Mouse (Mus musculus) heart, embryonic 16.5 days (tissue): ENCODE measurements at regions not wholly inside any gene's neighbourhood (a gene's known extent, or its start where the extent isn't known, plus 50 kb on each side); places are given as distances from the start of the nearest gene placed in this dataset.

ENCODE experiments used
- ATAC-seq: fragments of 200-750 bp; cut with Nextera tagmentation; replicated peaks from 2 replicates; pipeline ENCODE4 v1.8.0; 2017; ENCODE audit warnings: moderate number of reproducible peaks; ENCODE audit not compliant: insufficient read depth, low FRiP score; ENCODE audit errors: extremely low read depth
- H3K27ac ChIP-seq: fragments of 300-500 bp; sonication (generic); 2 replicates; pipeline ENCODE4 v1.5.1; 2014; ENCODE audit warnings: mild to moderate bottlenecking, low read length, control low read depth, moderate library complexity
- H3K27me3 ChIP-seq: fragments of 300-500 bp; sonication (generic); 2 replicates; pipeline ENCODE4 v1.6.1; 2014; ENCODE audit warnings: low read length, mixed read lengths; ENCODE audit not compliant: control insufficient read depth, insufficient read depth
- H3K36me3 ChIP-seq: fragments of 300-500 bp; sonication (generic); 2 replicates; pipeline ENCODE4 v1.6.1; 2014; ENCODE audit not compliant: control insufficient read depth, insufficient read depth
- H3K4me1 ChIP-seq: fragments of 300-500 bp; sonication (generic); 2 replicates; pipeline ENCODE4 v1.6.1; 2014; ENCODE audit warnings: low read length, mixed read lengths; ENCODE audit not compliant: control insufficient read depth, insufficient read depth
- H3K4me2 ChIP-seq: fragments of 300-500 bp; sonication (generic); 2 replicates; pipeline ENCODE4 v1.6.1; 2014; ENCODE audit warnings: low read depth, mild to moderate bottlenecking, control low read depth, low read length
- H3K4me3 ChIP-seq: fragments of 300-500 bp; sonication (generic); 2 replicates; pipeline ENCODE4 v1.5.1; 2014; ENCODE audit warnings: mild to moderate bottlenecking, control low read depth, low read length
- H3K9ac ChIP-seq: fragments of 300-500 bp; sonication (generic); 2 replicates; pipeline ENCODE4 v1.6.1; 2014; ENCODE audit warnings: low read length, control low read depth
- H3K9me3 ChIP-seq: fragments of 300-500 bp; sonication (generic); replicated peaks from 2 replicates; pipeline ENCODE4 v1.6.1; 2016; ENCODE audit warnings: low read length; ENCODE audit not compliant: control insufficient read depth
- WGBS: fragments of 180-500 bp; shearing (Covaris S2); extraction: QIAGEN DNeasy Blood & Tissue Kit; methylation state at CpG from one replicate; pipeline ENCODE4 v1.1.7; 2014; 5-methylcytosine and 5-hydroxymethylcytosine counted together

DNA sequence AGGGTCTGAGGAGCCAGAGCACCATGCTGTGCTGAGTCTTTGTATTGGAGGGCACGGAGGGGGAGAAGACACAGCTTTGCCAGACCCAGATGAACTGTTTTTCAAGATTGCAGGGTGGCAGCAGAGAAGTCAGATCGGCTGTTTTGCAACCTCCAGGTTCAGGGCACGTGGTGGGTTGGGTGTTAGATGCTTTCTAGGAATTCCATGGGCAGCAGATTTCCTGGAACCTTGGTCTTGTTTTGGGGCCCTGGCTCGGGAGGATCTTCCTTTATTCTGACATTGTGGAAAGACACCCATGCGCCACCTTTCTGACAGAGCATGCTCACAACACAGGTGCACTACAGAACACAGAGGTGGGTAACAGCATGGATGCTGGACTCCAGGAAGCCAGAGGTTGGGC is 89.4 kb upstream of the Elovl6 start:
- Histone ChIP-seq H3K9ac (no peak overlapping the region), H3K36me3 (no peaks in the 10 kb centered on the region), H3K27me3 (no peaks in the 10 kb centered on the region), H3K4me2 (no peak overlapping the region), H3K4me3 (no peak overlapping the region), H3K9me3 (no peaks in the 10 kb centered on the region), H3K4me1 (no peaks in the 10 kb centered on the region), H3K27ac (no peak overlapping the region)
- WGBS: 63% methylated on average over 5 of the region's 5 CpGs
- no peak for ATAC-seq

DNA sequence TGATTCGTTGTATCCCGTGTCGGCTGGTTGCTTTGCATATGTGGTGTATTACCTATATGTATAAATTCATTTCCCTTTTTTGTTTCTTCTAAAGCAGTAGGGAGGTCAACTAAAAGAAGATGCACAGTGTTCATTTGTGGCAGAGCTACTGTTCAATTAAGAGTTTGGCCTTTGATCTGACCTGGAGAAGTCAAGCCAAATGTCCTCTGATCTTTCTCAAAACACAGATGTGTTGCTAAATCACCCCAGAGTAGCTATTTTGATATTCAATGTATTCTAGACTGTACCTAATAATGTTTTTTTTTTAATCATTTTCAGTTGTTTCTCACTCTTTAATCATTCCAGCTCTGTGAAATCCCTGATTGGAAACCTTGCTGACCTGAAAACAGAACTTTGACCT is 87.9 kb upstream of the Elovl6 start:
- no peaks in the 10 kb centered on the region for H3K27me3 ChIP-seq
- H3K4me2 ChIP-seq: no peak overlapping the region
- H3K4me1 ChIP-seq: no peaks in the 10 kb centered on the region
- no peak overlapping the region for H3K27ac ChIP-seq
- H3K9ac ChIP-seq: no peak overlapping the region
- ATAC-seq: no peak
- H3K4me3 ChIP-seq: no peak overlapping the region
- H3K36me3 ChIP-seq: no peaks in the 10 kb centered on the region
- 96% methylated on average over 3 of the region's 3 CpGs for WGBS
- H3K9me3 ChIP-seq: no peaks in the 10 kb centered on the region

DNA sequence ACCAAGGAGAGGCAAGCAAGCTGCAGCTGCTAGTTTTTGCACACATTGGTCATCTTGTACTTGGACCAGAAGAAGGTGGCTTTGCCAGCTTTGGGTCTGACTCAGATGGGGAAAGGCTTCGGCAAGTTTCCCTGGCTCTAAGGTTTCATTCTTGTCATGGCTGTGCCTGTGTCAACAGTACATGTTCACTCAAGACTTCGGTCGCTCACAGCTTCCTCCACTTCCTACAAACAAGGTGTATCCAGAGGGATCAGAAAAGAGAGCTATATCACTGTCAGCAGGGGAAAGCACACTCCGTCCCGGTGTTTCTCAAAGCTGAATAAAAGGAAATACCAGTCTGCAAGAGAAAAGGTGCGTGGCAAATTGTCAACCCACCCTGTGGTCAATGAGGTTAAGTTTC is 86.2 kb upstream of the Elovl6 start:
- Histone ChIP-seq H3K27me3 (no peaks in the 10 kb centered on the region), H3K9ac (no peak overlapping the region), H3K4me2 (no peak overlapping the region), H3K9me3 (no peaks in the 10 kb centered on the region), H3K4me1 (no peaks in the 10 kb centered on the region), H3K27ac (no peak overlapping the region), H3K36me3 (no peaks in the 10 kb centered on the region), H3K4me3 (no peak overlapping the region)
- 79% methylated on average over 6 of the region's 6 CpGs for WGBS
- ATAC-seq: no peak

DNA sequence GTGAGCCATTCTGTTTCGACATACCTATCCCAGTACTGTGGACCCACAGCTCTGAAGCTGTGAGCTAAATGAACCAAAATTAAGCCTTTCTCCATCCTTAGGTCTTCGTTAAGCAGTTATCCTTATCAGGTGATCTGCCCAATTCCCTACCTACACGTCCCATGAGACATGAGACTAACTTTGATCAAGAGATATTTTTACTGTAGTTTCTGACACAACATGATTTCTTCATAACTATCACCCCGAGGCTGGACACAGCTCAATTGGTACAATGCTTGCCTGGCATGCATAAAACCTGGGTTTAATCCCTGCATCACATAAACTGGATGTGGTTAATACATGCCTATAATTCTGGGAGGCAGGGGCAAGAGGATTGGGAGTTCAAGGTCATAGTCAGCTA is 82.2 kb upstream of the Elovl6 start:
- H3K9me3 ChIP-seq: no peaks in the 10 kb centered on the region
- no peaks in the 10 kb centered on the region for H3K27me3 ChIP-seq
- H3K27ac ChIP-seq: no peak overlapping the region
- no peak overlapping the region for H3K9ac ChIP-seq
- H3K4me3 ChIP-seq: no peak overlapping the region
- no peaks in the 10 kb centered on the region for H3K36me3 ChIP-seq
- H3K4me2 ChIP-seq: no peak overlapping the region
- no peaks in the 10 kb centered on the region for H3K4me1 ChIP-seq
- 75% methylated on average over 4 of the region's 4 CpGs for WGBS
- no peak for ATAC-seq

DNA sequence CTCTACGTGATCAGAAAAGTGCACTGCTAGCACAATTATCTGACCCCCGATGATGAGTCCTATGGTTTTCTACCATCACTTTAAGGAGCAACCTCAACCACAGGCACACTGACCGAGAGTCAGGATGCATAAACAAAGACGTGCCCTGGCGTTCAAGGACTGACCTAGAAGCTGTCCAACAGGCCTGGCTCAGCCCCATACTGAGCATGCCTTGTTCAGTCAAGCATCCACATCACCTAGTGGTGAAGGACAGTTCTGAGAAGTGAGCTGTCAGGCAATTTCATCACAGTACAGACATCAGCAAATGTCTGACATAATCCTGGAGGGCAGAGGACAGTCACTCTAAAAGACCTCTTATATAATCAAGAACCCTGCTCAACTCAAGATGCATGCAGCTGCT is 81.5 kb upstream of the Elovl6 start:
- no peak overlapping the region for H3K4me3 ChIP-seq
- H3K27me3 ChIP-seq: no peaks in the 10 kb centered on the region
- H3K36me3 ChIP-seq: no peaks in the 10 kb centered on the region
- no peak overlapping the region for H3K4me2 ChIP-seq
- H3K4me1 ChIP-seq: no peaks in the 10 kb centered on the region
- ATAC-seq: no peak
- WGBS: 71% methylated on average over 5 of the region's 5 CpGs
- H3K9me3 ChIP-seq: no peaks in the 10 kb centered on the region
- H3K27ac ChIP-seq: no peak overlapping the region
- no peak overlapping the region for H3K9ac ChIP-seq

DNA sequence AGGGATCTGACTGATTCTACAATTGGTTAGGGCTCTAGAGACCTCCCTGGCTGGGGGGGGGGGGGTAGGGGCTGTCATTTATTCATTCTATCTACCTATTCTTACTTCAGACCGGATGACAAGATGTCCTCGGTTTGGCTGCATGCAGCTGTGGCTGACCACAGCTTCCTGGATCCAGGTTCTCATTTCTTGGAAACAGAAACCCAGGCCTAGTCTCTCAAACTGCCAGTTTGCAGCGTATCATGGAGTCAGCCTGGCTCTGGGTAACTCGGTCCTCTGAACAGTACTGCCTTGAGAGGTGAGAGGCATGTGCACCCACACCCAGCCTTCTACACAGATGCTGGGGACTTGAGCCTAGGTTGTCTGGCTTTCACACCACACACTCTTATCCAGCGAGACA is 62.1 kb upstream of the Elovl6 start:
- no peak for ATAC-seq

DNA sequence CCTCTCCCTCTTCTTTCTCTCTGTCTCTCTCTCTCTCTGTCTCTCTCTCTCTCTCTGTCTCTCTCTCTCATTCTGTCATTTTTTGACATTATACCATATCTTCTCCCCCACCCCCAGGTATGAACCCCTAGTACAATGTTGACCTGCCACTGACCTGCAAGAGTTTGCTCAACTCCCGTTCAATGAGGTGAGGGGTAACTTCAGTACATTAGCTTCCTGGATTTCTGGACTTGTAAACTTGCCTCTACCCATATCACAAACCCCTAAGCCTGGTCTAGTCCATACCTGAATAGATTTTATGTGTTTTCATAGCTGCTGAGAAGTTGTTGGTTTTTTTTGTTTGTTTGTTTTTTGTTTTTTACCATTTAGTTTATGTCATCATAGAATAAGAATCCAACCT is 60.8 kb upstream of the Elovl6 start:
- Histone ChIP-seq H3K36me3 (no peaks in the 10 kb centered on the region), H3K4me2 (no peak overlapping the region), H3K27ac (no peak overlapping the region), H3K27me3 (no peaks in the 10 kb centered on the region), H3K9ac (no peak overlapping the region), H3K9me3 (no peaks in the 10 kb centered on the region; the same call in 1 of the 2 replicates), H3K4me1 (no peaks in the 10 kb centered on the region), H3K4me3 (no peak overlapping the region)
- no peak for ATAC-seq
- 65% methylated on average over 1 of the region's 1 CpGs for WGBS

More for the DNA sequence above, 62.1 kb upstream of the Elovl6 start:
- H3K9me3 ChIP-seq: no peaks in the 10 kb centered on the region; the same call in 1 of the 2 replicates
- H3K27ac ChIP-seq: no peak overlapping the region
- no peak overlapping the region for H3K4me2 ChIP-seq
- 76% methylated on average over 5 of the region's 5 CpGs for WGBS
- no peaks in the 10 kb centered on the region for H3K36me3 ChIP-seq
- no peak overlapping the region for H3K4me3 ChIP-seq
- H3K9ac ChIP-seq: no peak overlapping the region
- H3K4me1 ChIP-seq: no peaks in the 10 kb centered on the region
- no peaks in the 10 kb centered on the region for H3K27me3 ChIP-seq

DNA sequence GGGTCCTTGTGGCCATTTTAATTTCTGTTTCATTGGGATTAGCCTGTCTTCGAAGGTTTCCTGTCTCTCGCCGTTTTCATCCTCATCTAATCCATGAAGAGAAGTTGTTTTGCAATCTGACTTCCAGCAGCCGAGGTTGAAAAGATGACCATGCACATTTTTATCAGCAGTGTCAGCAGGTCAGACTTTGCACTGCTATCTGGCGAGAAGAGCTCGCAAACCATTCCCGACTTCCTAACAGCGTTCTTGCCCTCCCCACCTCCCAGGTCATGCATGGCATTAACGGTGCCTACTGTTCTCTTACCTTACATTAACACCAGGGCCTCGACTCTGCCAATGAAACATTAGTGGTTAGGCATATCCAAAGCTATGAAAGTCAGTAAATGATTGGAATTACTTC is 60.1 kb upstream of the Elovl6 start:
- Histone ChIP-seq H3K27me3 (no peaks in the 10 kb centered on the region), H3K36me3 (no peaks in the 10 kb centered on the region), H3K4me2 (no peak overlapping the region), H3K4me1 (no peaks in the 10 kb centered on the region), H3K4me3 (no peak overlapping the region), H3K27ac (no peak overlapping the region), H3K9me3 (no peaks in the 10 kb centered on the region; the same call in 1 of the 2 replicates), H3K9ac (no peak overlapping the region)
- ATAC-seq: no peak
- WGBS: 71% methylated on average over 10 of the region's 10 CpGs

DNA sequence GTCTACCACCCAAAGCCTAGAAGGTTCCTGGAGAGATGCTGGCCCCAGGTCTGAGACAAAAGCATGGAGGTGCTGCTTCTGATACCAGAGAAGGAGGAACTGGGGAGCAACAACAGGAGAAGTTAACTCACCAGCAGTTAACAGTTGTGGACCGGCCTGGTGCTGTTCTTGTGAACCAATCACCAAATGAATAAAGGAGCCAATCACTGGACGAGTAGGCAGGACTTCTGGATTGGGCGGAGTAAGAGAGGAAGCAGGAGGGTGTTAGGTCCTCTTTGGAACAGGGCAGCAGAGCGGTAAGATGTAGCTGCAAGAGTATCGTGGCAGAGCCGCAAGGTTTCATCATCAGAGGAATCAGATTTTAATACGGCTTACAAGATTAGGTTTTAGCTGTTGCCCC is 57.7 kb upstream of the Elovl6 start:
- Histone ChIP-seq H3K4me1 (no peaks in the 10 kb centered on the region), H3K9me3 (no peaks in the 10 kb centered on the region), H3K4me3 (no peak overlapping the region), H3K36me3 (no peaks in the 10 kb centered on the region), H3K4me2 (no peak overlapping the region), H3K27ac (no peak overlapping the region), H3K27me3 (no peaks in the 10 kb centered on the region), H3K9ac (no peak overlapping the region)
- WGBS: 89% methylated on average over 7 of the region's 7 CpGs
- no peak for ATAC-seq

DNA sequence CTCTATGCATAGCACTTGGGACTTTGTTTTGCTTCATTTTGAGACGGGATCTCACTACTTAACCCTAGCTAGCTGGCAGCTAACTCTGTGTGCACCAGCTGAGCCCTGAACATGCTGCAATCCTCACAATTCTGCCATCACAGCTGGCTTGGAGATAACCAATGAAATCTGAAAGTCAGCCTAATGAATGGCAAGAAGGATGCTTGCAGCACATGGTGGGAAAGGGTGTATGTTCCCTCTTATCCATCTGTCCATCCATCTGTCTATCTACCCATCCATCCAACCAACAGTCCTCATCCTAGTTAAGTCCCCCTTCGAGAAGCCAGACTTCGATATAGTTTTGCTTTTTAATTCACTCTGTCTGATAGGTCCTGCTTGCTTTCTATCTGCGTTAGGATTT is 55.9 kb upstream of the Elovl6 start:
- Histone ChIP-seq H3K4me1 (no peaks in the 10 kb centered on the region), H3K4me2 (no peak overlapping the region), H3K4me3 (no peak overlapping the region), H3K36me3 (no peaks in the 10 kb centered on the region), H3K9ac (no peak overlapping the region), H3K9me3 (no peaks in the 10 kb centered on the region), H3K27me3 (no peaks in the 10 kb centered on the region), H3K27ac (no peak overlapping the region)
- WGBS: 89% methylated on average over 4 of the region's 4 CpGs
- no peak for ATAC-seq
